Mouse (Mus musculus): ENCODE data around the gene Spata3.

The Spata3 gene

DNA sequence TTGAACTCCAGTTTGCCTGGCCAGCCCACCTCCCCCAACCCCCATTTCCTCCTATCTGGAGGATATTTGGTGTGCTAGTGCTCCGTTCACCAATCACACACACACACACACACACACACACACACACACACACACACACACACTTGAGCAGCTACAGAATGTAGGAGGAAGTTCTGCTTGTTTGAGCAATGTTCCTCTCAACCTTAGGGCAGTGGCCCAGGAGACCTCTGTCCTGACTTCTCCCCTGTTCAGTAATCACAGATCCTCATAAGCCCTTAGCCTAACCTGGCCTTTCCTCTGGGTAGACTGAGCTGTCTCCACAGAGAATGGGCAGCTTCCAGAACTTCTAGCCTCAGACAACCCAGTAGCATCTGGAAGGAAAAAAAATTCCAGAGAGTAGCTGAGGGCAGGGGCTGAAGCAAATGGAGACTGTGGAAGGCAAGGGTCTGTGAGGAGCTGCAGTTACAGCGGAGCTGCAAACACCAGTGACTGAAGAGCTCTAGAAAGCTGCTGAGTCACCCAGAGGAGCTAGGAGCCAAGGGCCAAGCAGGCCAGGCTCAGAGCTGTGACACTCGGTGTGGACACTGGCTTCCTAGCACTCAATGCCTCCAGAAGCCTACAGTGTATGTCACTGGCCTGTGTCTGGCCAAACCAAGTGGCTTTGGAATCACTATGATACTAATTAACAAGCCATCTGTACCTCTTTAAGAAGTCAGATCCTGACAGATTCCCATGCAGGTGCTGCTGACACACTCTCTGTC, 21.8 kb downstream of the Spata3 start:
- DNase-seq: no peak

DNA sequence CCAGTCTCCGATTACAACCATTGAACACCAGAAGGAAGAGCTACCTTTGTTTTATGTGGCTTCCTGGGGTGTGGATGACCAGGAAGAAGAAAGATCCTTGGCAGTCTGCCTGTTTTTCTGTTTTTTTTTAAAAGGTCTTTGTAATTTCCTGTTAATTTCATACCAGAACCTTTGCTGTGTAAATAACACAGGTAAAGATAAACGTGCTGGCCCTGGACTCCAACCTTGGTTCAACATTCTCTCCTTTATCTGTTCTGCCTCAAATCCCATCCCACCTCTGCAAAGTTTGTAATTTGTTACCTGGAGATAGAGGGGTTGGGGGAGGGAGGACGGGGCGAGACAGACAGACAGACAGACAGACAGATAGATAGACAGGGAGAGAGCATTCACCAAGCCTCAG, 23.5 kb downstream of the Spata3 start:
- DNase-seq: no peak

DNA sequence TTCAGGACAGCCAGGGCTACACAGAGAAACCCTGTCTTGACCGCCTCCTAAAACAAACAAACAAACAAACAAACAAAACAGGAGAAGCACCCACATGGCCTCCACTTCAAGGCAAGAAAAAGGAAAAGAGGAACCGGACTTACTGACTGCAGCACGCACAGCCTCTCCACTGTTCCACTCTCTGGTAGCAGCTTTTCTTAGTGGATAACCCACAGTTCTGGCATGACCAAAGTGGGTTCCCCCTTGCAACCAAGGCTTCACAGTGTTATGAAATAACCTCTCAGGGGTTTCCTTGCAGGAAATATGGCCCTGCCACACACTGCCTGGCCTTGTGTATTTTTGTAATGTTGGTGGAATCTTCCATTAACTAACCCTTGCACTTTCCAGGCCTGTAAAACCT, 24.2 kb downstream of the Spata3 start:
- DNase-seq: no peak

DNA sequence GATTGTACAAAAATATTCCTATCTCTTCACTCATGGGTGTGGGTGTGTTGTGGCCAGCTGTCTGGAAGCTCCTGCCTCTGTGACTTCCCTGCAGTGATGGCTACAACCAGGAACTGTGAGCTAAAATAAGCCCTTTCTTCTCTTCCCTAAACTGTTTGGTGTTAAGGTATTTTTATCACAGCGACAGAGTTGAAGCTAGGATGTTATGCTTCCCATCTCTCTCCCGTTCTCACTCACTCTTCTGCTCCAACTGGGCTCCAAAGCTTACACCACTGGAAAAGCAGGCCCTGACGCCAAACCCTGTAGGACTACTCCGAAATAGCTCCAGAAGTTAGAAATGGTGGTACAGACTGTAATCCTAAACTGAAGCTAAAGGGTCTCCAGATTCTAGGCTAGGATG, 28.4 kb downstream of the Spata3 start:
- DNase-seq: no peak

DNA sequence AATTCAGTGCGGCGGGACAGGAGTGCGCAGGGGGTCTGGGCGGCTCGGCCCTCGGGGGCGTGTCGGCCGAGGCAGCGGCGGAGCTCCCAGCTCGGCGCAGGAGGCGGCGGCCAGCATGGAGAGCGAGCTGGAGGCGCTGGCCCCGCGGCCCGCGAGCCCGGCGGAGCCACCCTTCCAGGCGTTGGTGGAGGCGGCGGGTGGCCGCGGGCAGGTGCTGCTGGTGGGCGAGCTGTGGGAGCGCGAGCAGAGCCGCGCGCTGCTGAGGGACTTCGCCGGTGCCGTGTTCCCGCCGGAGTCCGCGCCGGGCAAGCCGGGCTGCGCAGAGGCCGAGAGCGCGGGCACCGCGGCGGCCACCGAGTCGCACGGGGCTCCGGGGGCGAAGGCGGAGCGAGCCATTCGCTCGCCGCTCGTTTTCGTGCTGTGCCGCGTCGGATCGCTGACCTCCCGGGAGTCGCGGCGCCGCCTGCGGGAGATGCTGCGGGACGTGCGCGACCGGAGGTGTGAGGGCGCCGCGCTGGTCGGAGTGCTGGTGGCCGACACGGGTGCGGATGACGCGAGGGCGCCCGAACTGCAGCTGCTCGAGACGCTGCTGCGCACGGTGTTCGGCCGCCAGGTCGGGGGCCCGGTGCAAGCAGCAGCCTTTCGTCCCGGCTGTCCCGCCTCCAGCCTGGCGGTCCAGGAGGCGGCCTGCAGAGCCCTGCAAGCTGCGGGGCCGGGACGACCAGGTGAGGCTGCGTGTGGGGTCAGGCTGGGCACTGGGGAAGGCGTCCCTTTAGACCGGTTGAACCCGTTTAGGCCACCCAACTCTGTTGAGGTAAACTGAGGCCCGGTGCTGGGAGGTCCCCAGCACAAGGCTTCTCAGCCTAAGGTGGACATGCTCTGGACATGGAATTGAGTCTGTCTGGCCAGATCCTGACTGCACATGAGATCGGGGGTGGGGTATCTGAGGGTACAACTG, 29.5 kb downstream of the Spata3 start, which contains the start of gene 2810459M11Rik:
Gene 2810459M11Rik, plus strand, starts transcription at position 16 of the 958 bp plus-strand sequence.
- no peak for DNase-seq

DNA sequence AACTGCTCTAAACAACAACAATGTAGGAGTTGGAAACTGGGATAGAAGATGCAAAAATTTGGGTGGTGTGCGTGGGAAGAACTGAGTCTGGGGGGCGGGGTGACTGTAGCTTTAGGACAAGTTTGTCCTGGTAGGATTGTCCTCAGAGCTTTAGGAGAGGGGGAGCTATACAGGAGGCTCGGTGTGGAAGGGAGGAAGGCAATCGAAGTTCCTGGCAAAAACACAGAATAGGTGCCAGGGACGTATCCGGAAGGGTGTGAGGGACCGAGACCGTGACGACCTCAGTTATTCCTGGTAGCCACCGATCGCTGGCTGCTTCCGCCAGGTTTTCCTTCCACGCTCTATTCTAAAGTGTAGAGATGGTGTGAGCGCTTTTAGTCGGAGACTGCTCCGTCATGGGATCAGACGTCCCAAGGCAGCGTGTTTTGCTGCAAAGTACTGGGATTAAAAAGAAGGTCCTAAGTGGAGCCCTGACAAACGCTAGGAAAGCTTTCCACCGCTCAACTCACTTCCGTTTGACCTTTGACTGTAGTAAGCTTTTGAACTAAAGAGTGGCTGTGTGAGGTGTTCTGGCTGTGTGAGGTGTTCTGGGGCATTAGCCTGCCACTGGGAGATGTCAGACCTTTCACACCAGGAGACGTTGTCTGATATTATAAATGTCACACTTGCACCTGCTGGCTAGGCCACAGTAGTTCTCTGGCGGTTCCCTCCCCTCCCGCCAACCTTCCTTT, 30.4 kb downstream of the Spata3 start:
- no peak for DNase-seq

DNA sequence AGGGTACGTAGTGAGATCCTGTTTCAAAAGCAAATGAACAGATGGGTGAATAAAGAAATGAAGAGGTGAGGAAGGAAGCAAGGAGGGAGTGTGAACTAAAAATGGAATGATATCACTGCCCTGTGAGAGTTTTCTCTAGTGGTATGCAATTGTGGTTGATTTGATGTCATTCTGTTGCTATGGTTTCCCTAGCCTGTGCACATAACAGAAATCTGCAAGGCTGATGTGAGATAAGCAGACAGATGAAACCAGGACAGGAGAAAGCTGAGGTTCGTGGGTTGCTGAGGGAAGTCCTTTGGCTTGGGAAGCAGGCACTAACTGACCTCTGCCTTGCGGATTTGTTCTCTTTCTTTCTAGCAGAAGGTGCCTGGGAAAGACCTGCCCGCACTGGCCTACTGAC, 31.6 kb downstream of the Spata3 start:
- no peak for DNase-seq

DNA sequence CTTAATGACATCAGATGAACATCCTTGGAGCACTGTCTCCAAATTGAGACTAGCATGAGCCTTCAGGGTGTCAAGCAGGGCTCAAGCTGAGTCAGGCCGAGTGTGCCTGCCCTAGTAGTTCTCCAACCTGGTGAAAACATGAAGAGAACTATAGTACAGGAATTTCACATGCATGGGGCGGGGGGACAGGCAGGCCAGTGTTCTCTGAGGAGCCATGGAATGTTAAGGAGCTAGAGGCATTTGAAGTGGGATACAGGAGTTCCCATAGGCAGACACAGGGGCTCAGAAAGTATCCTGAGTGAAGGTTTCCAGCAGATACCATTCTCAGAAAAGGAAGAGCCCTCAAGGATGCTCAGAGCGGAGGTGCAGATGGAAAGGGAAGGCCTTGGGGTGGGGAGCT, 32.1 kb downstream of the Spata3 start:
- no peak for DNase-seq

DNA sequence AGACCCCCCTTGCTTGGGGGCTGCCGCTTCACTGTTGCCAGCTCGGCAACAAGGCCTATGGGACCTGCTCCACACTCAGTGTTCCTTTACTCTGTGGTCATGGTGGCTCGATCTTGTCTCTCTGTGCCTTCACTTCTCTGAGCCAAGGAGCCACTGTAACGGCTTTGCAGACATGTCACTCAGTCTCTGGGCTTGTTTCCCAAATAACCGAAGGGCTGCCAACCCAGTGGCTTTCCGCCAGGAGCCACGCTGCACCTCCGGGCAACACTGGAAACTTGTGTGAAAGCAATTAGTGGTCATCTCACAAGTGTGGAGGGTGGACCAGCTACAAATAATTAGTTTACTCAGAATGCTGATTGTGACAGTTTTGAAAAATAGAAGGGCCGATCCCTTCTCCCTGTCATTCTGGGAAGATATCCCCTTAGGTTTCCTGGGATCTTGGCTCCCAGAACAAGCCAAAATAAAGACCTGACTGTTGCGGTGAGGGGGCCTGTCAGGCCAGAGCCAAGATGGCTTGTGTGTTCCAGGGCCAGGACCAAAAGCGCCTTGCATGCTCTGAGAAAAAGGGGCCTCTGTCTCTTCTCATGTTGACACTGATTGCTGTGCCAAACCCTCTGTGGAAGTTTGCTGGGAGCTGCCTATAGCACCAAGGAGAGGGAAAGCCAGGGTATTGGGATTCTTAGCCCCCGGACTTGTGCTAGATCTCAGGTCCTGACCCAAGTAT, 36.7 kb downstream of the Spata3 start:
- no peak for DNase-seq

DNA sequence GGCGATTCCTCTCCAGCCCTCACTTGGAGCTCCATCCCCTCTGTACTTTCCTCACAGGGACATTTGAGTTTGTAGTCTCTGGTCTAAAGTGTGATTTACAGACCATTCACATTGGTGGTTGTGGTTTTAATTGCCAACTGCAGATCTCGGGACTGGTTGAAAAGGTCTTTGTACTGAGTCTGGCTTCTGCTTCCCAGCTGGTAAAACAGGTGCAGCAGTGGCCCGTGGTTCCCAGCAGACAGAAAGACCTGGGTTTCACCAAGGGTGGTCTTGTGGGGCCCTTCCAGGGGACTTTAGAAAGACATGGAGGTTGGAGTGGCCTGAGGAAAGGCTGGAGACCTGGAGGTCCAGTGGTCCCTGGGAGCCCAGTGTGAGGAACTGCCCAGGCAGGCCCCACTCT, 38.3 kb downstream of the Spata3 start:
- no peak for DNase-seq

DNA sequence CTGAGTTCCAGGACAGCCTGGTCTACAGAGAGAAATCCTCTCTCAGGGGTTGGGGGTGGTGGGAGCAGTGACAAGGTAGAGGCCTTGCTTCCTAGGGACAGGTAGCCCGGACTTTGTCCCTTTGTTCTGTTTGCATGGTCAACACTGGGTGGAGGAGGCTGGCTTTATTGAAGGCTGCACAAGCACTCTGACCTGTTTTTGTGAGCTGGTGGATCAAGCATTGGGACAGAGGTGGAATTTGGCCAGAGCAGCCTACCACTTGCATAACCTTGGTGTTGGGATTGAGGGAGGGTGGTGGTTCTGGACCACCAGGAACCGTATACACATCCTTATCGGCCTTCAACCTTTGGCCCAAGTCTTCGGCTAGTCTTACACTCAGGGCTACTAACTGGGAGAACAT, 39.7 kb downstream of the Spata3 start:
- DNase-seq: no peak

DNA sequence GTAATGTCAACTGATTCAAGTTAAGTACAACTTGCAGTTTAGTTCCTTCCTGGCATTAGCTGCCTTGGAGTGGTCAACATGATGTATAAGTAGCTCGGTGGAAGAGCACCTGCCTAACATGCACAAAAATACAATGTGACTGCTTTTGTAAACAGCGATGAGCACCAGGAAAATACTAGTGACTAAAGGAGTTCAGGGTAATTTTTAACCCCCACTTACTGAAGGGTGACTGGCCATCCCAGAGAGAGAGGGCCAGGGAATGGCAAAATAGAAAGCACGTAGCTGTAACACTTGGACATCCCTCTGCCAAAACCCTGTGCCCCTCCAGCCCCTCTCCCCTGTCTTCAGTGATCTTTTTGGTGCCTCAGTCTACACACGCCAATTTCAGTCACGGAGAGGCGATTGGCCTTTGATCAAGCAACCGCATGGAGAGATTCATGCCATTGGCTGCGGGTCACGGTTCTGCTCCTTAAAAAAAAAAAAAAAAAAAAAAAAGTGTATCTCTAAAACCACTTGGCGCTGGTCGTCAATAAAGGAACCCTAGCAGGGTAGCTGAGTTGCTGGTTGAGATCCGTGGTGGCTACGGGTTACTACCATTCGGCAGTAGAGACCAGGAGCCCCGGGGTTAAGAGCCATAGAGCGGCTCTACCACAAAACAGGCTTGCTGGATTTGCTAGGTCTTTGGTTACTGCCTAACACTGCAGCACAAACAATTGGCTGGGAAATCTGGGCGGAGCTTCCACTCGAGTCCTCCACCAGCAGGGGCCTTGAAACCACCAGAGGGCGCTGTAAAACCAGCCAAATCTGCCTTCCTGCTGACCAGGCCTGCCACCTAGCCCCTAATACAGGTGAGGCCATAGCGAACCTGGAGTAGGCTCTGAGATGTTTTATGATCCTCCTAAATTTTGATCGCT, 42.5 kb downstream of the Spata3 start:
- peak; percentile 78 to 86 for DNase-seq

DNA sequence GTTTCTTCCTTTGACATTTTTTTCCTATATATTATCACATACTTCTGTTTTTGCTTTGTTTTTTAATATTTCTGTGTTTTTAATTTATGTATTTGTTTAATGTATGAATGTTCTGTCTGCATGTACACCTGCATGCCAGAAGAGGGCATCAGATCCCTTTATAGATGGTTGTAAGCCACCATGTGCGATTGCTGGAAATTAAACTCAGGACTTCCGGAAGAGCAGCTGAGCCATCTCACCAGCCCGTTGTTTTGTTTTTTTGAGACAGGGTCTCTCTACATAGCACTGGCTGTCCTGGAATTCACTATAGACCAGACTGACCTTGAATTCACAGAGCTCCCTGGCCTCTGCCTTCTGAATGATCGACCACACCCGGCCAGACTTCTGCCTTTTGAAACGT, 45.9 kb downstream of the Spata3 start:
- no peak for DNase-seq

DNA sequence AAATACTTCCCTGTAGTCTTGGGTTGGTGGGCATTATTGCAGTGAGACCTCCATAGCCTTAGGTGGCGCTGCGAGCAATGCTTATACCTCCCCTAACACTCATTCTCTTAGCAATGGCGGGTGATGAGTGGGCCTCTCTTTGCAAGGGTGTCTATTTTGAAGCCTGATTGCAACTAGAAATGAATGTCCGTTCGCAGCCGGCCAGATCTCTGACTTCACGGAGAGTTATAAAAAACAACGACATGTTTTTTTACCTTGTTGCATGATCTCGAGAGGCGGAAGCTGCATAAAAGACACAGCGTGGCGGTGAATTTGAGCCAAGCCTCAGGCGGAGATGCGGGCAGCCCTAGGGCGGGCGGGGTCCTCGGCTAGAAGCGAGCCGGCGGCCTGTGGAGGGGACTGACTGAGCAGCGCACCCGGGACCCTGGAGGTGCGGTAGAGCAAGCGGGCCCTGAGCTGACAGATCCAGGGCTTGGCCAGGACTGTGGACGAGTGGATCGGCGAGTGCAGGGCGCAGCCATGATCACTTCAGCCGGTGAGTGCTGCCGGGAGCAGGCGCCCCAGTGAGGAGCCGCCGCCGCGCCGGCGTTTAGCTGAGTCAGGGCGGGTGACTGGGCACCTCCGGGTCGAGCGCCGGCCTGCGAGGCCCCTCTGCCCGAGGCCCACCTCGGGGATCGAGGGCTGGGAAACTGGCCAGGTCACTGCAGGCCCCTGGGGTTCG, 47.8 kb downstream of the Spata3 start, which contains the start of gene Psmd1:
Gene Psmd1, plus strand, starts transcription at position 117 of the 721 bp plus-strand sequence.
- DNase-seq: peak; percentile 74 to 85

DNA sequence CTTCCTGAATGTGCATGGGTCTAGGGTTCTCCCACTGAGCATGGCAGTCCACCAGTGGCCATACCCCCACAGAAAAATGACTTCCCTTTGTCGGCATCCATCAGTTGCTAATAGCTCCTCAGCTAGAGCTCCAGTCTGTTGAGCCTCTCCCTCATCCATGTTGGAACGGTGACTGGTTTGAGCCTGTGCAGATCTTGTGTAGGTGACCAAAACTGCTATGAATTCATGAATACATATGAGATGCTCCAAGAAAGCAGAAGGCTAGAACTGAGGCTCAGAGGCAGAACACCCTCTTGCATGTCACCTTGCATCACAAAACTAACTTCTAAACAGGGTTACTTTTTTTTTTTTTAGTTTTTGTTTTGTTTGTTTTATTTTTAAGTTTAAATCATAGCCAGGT, 59.9 kb downstream of the Spata3 start:
- DNase-seq: no peak
